Mouse (Mus musculus): ENCODE results near the gene Mapk8.
"Not testable (repeated sequence)": the region's sequence is repeated elsewhere in the genome, so short reads cannot be mapped to it uniquely, and the experiment has no call there.

Gene Mapk8

GRCm38 (mm10) chr14:33447027-33447569, at the start of gene Mapk8:
Mapk8 (minus strand) TSS chr14:33447158.
- peak; percentile 98 for DNase-seq

GRCm38 (mm10) chr14:33495226-33495625, 48.3 kb upstream of the Mapk8 start:
- no peak for DNase-seq

DNA sequence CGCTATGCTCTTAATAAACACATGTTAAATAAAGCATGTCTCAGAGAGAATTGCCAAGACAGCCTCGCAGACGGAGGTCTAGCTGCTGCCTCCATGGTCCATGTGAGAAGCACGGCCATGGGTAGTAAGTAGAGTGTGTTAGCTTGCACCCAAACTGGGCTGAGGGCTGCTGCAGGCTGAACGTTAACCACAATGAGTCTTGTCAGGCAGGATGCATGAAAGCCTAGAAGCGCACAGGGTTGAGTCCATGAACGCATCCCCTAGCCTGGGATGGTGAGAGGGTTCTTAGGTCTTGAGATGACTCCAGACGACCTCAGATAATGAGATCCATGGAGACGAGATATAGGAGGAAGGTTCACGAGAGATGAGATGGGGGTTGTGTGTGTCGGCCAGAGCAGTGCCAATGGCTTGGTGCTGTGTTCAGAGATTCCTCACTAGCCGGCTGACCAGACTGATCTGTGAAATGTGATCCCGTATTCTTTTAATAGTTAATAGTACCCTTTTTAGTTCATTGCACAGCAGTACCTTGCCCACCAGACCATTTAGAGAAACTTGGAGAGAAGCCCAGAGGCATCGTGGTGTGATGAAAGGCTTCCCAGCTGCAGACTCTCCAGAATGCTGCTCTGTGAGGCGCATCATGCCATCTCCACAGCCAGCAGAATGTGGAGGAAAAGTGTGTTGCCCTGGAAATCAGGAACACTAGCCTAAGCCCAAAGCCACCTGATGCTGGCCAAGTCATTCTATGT, 41.0 kb upstream of the Mapk8 start:
- DNase-seq: peak; percentile 91

GRCm38 (mm10) chr14:33481991-33482390, 35.0 kb upstream of the Mapk8 start:
- DNase-seq: no peak

- no peak for DNase-seq
Measured at GRCm38 (mm10) chr14:33476094-33476760, 29.3 kb upstream of the Mapk8 start.

GRCm38 (mm10) chr14:33474461-33474860, 27.5 kb upstream of the Mapk8 start:
- DNase-seq: no peak

DNA sequence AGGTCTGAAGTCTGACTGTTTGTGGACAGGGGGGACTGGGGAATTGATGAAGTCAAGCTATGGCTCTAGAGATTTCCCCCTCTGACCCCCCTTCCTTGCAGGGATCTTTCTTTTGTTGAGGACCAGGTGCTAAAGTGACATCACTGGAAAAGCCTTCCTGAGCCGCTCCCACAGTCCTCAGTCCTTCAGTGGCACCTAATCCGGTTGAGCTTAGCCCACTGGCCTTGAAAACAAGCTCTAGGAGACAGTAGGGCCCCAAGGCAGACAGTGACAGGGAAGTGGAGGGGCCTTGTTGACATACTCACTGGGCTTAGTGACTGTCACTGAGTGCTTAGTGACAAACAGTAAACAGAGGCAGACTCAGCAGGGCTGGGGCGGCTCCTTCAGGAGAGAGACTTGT, 24.4 kb upstream of the Mapk8 start, which contains the start of gene Frmpd2:
Gene Frmpd2, plus strand, starts transcription at position 366 of the 400 bp plus-strand sequence.
- no peak for DNase-seq

DNA sequence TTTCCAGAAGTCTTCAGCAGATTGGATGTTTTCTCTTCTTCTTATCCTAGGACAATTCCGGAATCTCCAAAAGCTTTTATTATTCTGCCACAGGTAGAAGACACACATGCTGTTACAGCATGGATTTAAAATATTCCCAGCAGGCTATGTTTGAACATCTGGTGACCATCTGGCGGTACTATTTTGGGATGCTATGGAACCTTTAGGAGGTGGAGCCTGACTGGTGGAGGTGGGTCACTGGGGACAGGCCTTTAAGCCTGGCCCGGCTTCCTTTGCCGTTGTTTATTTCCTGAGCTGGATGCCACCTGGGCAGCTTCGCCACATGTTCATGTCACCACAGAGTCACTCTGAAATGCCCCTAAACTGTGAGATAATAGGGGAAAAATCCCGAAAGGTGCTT, 20.8 kb upstream of the Mapk8 start:
- no peak for DNase-seq

DNA sequence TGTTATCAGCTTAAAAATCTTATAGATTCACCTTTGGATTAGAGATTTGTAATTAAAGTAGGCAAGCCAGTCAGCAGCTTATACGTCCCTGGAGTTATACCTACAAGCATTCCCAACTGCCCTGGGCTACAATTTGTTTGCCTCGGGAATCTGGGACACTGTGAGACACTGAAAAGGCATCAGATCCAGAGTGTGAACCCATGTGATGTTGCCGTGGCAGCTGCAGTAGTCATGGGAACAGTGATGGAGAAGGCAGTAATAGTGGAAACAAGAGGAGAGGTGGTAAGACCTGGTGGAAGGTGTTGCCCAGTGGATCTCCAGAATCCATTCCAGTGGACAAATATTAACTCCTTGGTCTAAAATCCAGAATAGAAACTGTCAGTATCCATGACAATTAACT, 16.7 kb upstream of the Mapk8 start:
- DNase-seq: no peak

- no peak for DNase-seq
Measured at GRCm38 (mm10) chr14:33450331-33450730, 3.4 kb upstream of the Mapk8 start.

- DNase-seq: no peak
Measured at GRCm38 (mm10) chr14:33449296-33449840, 2.4 kb upstream of the Mapk8 start.

- no peak for DNase-seq
Measured at GRCm38 (mm10) chr14:33448276-33448675, 1.3 kb upstream of the Mapk8 start.

DNA sequence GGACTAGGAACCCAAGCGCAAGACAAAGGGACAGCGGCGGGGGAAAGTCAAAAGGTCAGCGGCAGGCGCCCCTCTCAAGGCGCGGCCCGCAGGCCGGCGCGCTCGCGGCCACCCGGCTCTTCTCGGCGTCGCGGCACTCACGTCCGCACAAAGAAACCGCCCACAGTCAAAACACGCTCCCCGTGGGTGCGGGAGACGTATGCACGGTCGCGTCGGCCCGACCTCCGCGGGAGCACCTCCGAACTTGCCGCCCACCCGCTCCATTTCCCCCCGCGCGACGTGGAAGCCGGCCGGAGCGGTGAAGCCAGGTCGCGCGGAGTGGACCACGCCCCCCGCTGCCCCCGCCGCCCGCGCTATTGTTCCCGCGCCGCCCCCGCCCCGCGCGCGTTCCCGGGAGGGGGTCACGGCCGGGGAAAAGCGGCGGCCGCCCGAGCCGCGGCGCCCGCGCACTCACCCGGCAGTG, 366 bp downstream of the Mapk8 start:
- DNase-seq: peak; percentile 43

GRCm38 (mm10) chr14:33445962-33446361, 996 bp downstream of the Mapk8 start:
- DNase-seq: no peak

DNA sequence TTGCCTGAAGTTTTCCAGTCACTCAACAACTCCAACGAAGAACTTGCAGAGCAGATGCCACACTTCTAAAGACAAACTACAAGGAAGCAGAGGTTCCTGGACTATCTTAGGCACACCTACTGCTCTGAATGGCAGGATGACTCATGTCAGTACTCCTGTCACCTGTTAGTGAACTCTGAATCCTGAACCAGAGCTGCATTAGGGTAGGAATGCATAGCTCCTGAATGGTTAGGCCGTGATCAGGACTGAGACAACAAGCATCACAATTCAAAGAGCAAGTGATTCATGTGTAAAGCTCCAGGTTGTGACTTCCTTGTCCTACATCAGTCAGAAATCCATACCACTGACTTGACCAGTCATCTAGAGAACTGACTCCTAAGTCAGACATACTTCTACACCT, 3.2 kb downstream of the Mapk8 start:
- DNase-seq: no peak

GRCm38 (mm10) chr14:33432485-33432884, 14.5 kb downstream of the Mapk8 start:
- not testable (repeated sequence) for DNase-seq

DNA sequence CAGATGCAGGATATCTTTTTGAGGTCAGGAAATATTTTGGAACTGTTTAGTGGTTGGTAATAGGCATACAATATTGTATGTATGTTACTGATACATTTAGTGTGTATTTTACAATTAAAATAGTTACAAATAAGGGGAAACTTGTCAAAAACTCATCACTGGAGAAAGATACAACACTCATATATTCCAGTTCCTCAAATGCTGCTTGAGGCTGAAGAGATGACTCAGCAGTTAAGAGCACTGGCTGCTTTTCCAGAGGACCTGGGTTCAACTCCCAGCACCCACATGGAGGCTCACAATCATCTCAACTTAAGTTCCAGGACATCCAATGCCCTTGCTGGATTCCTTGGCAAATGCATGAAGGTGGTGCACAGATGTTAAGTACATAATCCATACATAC, 22.8 kb downstream of the Mapk8 start:
- no peak for DNase-seq

DNA sequence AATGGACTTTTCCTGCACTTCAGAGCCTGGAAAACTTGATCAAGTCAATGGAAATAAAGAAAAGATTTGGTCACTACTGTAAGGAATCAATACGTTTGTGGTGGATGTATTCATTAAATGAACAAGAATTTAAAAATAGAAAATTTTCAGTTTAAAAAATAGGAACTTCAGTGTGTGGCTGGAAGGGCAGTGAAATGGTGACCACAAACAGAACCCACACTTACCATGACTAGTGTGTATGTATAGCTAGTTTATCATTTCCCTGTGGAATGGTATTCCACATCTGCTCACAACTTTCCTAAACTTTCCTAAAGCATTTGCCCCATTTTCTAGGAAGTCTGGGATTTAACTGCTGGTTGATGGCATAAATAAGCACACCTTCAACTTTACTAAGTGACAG, 24.0 kb downstream of the Mapk8 start:
- no peak for DNase-seq

GRCm38 (mm10) chr14:33418311-33418909, 28.5 kb downstream of the Mapk8 start:
- DNase-seq: peak; percentile 76

GRCm38 (mm10) chr14:33415746-33416145, 31.2 kb downstream of the Mapk8 start:
- DNase-seq: no peak

DNA sequence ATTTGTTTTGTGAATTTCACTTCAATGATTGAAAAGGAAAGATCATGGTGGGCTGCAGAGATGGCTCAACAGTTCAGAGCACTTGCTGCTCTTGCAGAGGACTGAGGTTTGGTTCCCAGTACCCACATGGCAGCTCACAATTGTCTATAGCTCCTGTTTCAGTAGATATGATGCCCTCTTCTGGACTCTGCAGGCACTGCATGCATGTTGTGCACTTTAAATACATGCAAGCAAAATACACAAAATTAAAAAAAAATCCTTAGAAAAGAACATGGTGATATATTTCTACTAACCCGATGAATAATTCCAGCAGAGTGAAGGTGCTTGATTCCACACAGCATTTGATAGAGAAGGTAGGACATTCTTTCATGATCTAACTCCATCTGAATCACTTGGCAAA, 44.6 kb downstream of the Mapk8 start:
- no peak for DNase-seq

- no peak for DNase-seq
Measured at GRCm38 (mm10) chr14:33400019-33400418, 46.9 kb downstream of the Mapk8 start.

All from kidney, adult 9 months (tissue).